In the genomic region with DNA sequence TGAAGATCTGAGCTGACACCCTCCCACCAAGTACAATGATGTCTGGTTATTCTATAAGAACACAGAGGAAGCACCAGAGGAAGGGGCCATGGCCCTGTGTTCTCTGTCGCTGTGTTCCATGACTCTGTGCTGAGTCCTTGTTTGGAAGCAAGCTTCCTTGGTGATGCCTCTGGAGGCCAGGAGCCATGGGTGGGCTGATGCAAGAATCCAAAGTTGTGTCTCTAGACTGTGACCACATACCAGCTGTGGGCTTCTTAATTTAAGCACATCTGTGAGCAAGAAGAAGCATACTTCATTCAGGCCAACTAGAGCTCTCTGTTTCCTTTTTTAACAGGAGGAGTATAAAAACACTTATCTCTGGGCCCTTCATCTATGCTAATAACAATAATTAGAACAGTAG, we compare ENCODE assay signal across 21 mouse cellular contexts.
"Had no signal": no experiment of that assay in that cellular context is flagged by ENCODE, and none has a peak within 500 bp of the region (broad histone marks: within the 10 kb centered on the region; RNA-seq: fewer than 3 reads in every experiment).

No protein-coding gene starts in this region.

- H3K4me2 ChIP-seq: heart, embryonic 12.5 days; hindbrain, embryonic 13.5 days; hindbrain, embryonic 15.5 days; limb, embryonic 12.5 days; liver, embryonic 11.5 days; liver, embryonic 13.5 days had no signal

- H3K4me1 ChIP-seq: heart, embryonic 10.5 days; heart, embryonic 12.5 days; limb, embryonic 10.5 days; limb, embryonic 12.5 days; liver, embryonic 13.5 days had no signal

- ATAC-seq: hindbrain, postnatal 0 days; intestine, postnatal 0 days had no signal

- DNase-seq: gastrocnemius, adult 2 months; gastrocnemius, postnatal 10 days; gastrocnemius, postnatal 25 days; heart, postnatal 10 days; kidney, adult 18-20 months; kidney, adult 8-10 months; kidney, postnatal 14 days; kidney, postnatal 36 days; liver; liver, embryonic 13.5 days had no signal

- H3K4me3 ChIP-seq: gastrocnemius, adult 2 months; heart, embryonic 10.5 days; heart, embryonic 12.5 days; hindbrain, embryonic 13.5 days; hindbrain, embryonic 15.5 days; left cerebral cortex, adult 2 months; limb, embryonic 10.5 days; limb, embryonic 12.5 days; liver, embryonic 13.5 days had no signal

- H3K36me3 ChIP-seq: heart, embryonic 10.5 days; heart, embryonic 12.5 days; hindbrain, embryonic 13.5 days; hindbrain, embryonic 15.5 days; limb, embryonic 10.5 days; limb, embryonic 12.5 days; liver, embryonic 13.5 days had no signal

- H3K27ac ChIP-seq: gastrocnemius, adult 2 months; heart, embryonic 10.5 days; hindbrain, embryonic 13.5 days; hindbrain, embryonic 15.5 days; hindbrain, postnatal 0 days; kidney, postnatal 0 days; left cerebral cortex, adult 2 months; limb, embryonic 10.5 days; limb, embryonic 12.5 days; liver, embryonic 13.5 days had no signal

- H3K9ac ChIP-seq: heart, embryonic 12.5 days; hindbrain, embryonic 13.5 days; hindbrain, embryonic 15.5 days; limb, embryonic 12.5 days; liver, embryonic 13.5 days had no signal

- H3K27me3 ChIP-seq: heart, embryonic 12.5 days; hindbrain, embryonic 15.5 days; limb, embryonic 12.5 days; liver, embryonic 13.5 days had no signal

- H3K9me3 ChIP-seq: heart, embryonic 10.5 days; heart, embryonic 12.5 days; hindbrain, embryonic 13.5 days; hindbrain, embryonic 15.5 days; limb, embryonic 10.5 days; limb, embryonic 12.5 days had no signal
